Mouse (Mus musculus): ENCODE results near the gene Ccng1. TPM values are rescaled to one million over a fixed set of nuclear protein-coding genes. Genes with fewer than 3 reads are reported as not detected.

The Ccng1 gene
- total RNA-seq (2021): 100 to 1,000 TPM; 289 to 318 TPM
- long read RNA-seq, experiment 1, transcript Ccng1-201 (6 exons, 3,512 nt): major isoform, 298 of 355 reads
- long read RNA-seq, experiment 1, partial matches to known transcripts: 41 of 355 reads
- long read RNA-seq, experiment 1, other reads (novel, unspliced or antisense): 16 of 355 reads
- long read RNA-seq, experiment 2, transcript Ccng1-201 (6 exons, 3,512 nt): major isoform, 234 of 283 reads
- long read RNA-seq, experiment 2, partial matches to known transcripts: 33 of 283 reads
- long read RNA-seq, experiment 2, other reads (novel, unspliced or antisense): 16 of 283 reads

- DNase-seq: peak; percentile 90 to 91
- intact Hi-C loops (cut with DNase I): loop anchor here (2.0 kb wide), 1 partner anchor 62 kb away; no protein-coding TSS in a partner anchor
Observed at GRCm38 (mm10) chr11:40755109-40755627, at the start of gene Ccng1. Gene Ccng1, minus strand, starts transcription at chr11:40755311.

GRCm38 (mm10) chr11:40790307-40790706, 35.2 kb upstream of the Ccng1 start:
- intact Hi-C loops (cut with DNase I): no loop called here
- peak in 1 of 2 experiments; percentile 36 for DNase-seq

- no peak for DNase-seq
- intact Hi-C loops (cut with DNase I): no loop called here
Observed at GRCm38 (mm10) chr11:40789701-40790100, 34.6 kb upstream of the Ccng1 start.

- intact Hi-C loops (cut with DNase I): no loop called here
- no peak for DNase-seq
Observed at GRCm38 (mm10) chr11:40786900-40787299, 31.8 kb upstream of the Ccng1 start.

- intact Hi-C loops (cut with DNase I): no loop called here
- no peak for DNase-seq
Observed at GRCm38 (mm10) chr11:40784326-40784725, 29.2 kb upstream of the Ccng1 start.

GRCm38 (mm10) chr11:40783346-40783745, 28.2 kb upstream of the Ccng1 start:
- DNase-seq: no peak
- intact Hi-C loops (cut with DNase I): no loop called here

GRCm38 (mm10) chr11:40781857-40782256, 26.7 kb upstream of the Ccng1 start:
- DNase-seq: no peak
- intact Hi-C loops (cut with DNase I): no loop called here

GRCm38 (mm10) chr11:40775315-40776269, 20.5 kb upstream of the Ccng1 start:
- DNase-seq: peak in 1 of 2 experiments; percentile 12
- intact Hi-C loops (cut with DNase I): loop anchor here (10.0 kb wide), 2 partner anchors 79 to 1289 kb away; no protein-coding TSS in a partner anchor

GRCm38 (mm10) chr11:40764690-40765089, 9.6 kb upstream of the Ccng1 start:
- intact Hi-C loops (cut with DNase I): no loop called here
- DNase-seq: no peak

GRCm38 (mm10) chr11:40763395-40763794, 8.3 kb upstream of the Ccng1 start:
- intact Hi-C loops (cut with DNase I): no loop called here
- peak in 1 of 2 experiments; percentile 11 for DNase-seq

- intact Hi-C loops (cut with DNase I): no loop called here
- no peak for DNase-seq
Observed at GRCm38 (mm10) chr11:40759896-40760295, 4.8 kb upstream of the Ccng1 start.

- no peak for DNase-seq
- intact Hi-C loops (cut with DNase I): loop anchor here (2.0 kb wide), 1 partner anchor 63 kb away; no protein-coding TSS in a partner anchor
Observed at GRCm38 (mm10) chr11:40755968-40756367, 857 bp upstream of the Ccng1 start.

- no peak for DNase-seq
- intact Hi-C loops (cut with DNase I): loop anchor here (2.0 kb wide), 1 partner anchor 62 kb away; no protein-coding TSS in a partner anchor
Observed at GRCm38 (mm10) chr11:40754664-40755107, 425 bp downstream of the Ccng1 start.

- intact Hi-C loops (cut with DNase I): loop anchor here (2.0 kb wide), 2 partner anchors 19 to 61 kb away; no protein-coding TSS in a partner anchor
Observed at GRCm38 (mm10) chr11:40753836-40754235, 1.3 kb downstream of the Ccng1 start.

GRCm38 (mm10) chr11:40747716-40748115, 7.4 kb downstream of the Ccng1 start:
- DNase-seq: no peak
- intact Hi-C loops (cut with DNase I): no loop called here

More at GRCm38 (mm10) chr11:40753836-40754235, 1.3 kb downstream of the Ccng1 start:
- DNase-seq: peak in 1 of 2 experiments; percentile 21

- no peak for DNase-seq
- intact Hi-C loops (cut with DNase I): no loop called here
Observed at GRCm38 (mm10) chr11:40746361-40746760, 8.8 kb downstream of the Ccng1 start.

GRCm38 (mm10) chr11:40744348-40744747, 10.8 kb downstream of the Ccng1 start:
- DNase-seq: no peak
- intact Hi-C loops (cut with DNase I): no loop called here

GRCm38 (mm10) chr11:40741605-40742262, 13.4 kb downstream of the Ccng1 start:
- intact Hi-C loops (cut with DNase I): no loop called here
- DNase-seq: no peak

- intact Hi-C loops (cut with DNase I): no loop called here
- no peak for DNase-seq
Observed at GRCm38 (mm10) chr11:40737369-40737768, 17.7 kb downstream of the Ccng1 start.

- intact Hi-C loops (cut with DNase I): loop anchor here (2.0 to 5.0 kb wide), 2 partner anchors 18 to 42 kb away; no protein-coding TSS in a partner anchor
- DNase-seq: no peak
Observed at GRCm38 (mm10) chr11:40734251-40734752, 20.8 kb downstream of the Ccng1 start.

All from heart, postnatal 14 days (tissue).